18 mouse cellular contexts compared by ENCODE assay signal in the genomic region with DNA sequence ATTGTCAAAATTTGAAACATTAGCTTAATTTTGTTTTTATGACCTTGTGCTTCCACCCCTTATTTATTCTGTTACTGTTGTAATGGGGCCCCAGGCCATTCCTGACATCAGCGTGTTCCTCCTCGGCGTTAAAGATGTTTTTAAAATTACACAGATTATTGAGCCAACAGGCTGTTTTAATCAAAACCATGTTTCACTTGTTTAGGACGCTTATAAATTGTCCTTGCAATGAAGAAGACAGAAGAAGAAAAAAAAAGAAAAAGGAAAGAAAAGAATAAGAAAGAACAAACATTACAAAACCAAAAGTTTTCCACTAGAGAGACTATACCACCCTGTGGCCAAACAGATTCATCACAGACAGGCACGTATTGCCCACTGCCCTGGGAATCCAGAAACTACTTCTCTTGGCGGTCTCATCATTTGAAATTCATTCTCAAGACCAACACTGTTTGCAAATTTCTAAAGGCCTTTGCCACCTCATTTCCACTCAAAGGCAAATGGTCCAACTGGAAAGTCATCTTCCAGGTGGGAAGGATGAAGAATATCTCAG.
DNase-seq lines count a peak whose midpoint lies in the region; ATAC-seq and TF ChIP-seq lines count a peak whose summit lies in the region.
"Had no signal": no experiment of that assay in that cellular context is flagged by ENCODE, and none has a peak within 500 bp of the region (broad histone marks: within the 10 kb centered on the region; RNA-seq: fewer than 3 reads in every experiment).

No protein-coding gene starts in this region.

- H3K4me3 ChIP-seq in heart, adult 2 months = no peak overlapping the region
- H3K4me3 ChIP-seq in kidney, embryonic 15.5 days (replicated peaks) = no peak overlapping the region
- no peak overlapping the region for H3K4me3 ChIP-seq in midbrain, embryonic 11.5 days (ENCODE audit: low read depth, low read length)
- no peak overlapping the region for H3K4me3 ChIP-seq in midbrain, embryonic 13.5 days (replicated peaks)
- H3K4me3 ChIP-seq: embryonic facial prominence, embryonic 12.5 days; forebrain, embryonic 15.5 days; hindbrain, embryonic 10.5 days; limb, embryonic 15.5 days; neural tube, embryonic 13.5 days had no signal

- H3K36me3 ChIP-seq in heart, adult 2 months (ENCODE audit: control insufficient read depth, insufficient read depth, low read length) = no peaks in the 10 kb centered on the region
- no peaks in the 10 kb centered on the region for H3K36me3 ChIP-seq in kidney, embryonic 15.5 days
- no peaks in the 10 kb centered on the region for H3K36me3 ChIP-seq in midbrain, embryonic 11.5 days (ENCODE audit: control insufficient read depth, insufficient read depth, low read length)
- no peaks in the 10 kb centered on the region for H3K36me3 ChIP-seq in midbrain, embryonic 13.5 days
- H3K36me3 ChIP-seq: embryonic facial prominence, embryonic 12.5 days; forebrain, embryonic 15.5 days; hindbrain, embryonic 10.5 days; limb, embryonic 15.5 days; neural tube, embryonic 13.5 days had no signal

- intact Hi-C loops in heart, adult 2 months (cut with DNase I) = no loop called here
- intact Hi-C loops in heart, postnatal 14 days (cut with DNase I) = no loop called here

- WGBS in heart, adult 2 months = 68% methylated on average over 6 of the region's 6 CpGs
- WGBS in kidney, embryonic 15.5 days = 51% methylated on average over 6 of the region's 6 CpGs
- whole genome bisulfite sequencing in midbrain, embryonic 11.5 days = 80% methylated on average over 6 of the region's 6 CpGs
- 84% methylated on average over 6 of the region's 6 CpGs for WGBS in midbrain, embryonic 13.5 days

- peak; percentile 33 for TF ChIP-seq CTCF in heart, adult 2 months (IDR thresholded peaks at IDR 0.05)

- H3K9me3 ChIP-seq in kidney, embryonic 15.5 days (replicated peaks) = no peaks in the 10 kb centered on the region
- H3K9me3 ChIP-seq in midbrain, embryonic 11.5 days (ENCODE audit: control insufficient read depth, low read length) = no peaks in the 10 kb centered on the region
- H3K9me3 ChIP-seq in midbrain, embryonic 13.5 days = no peaks in the 10 kb centered on the region
- H3K9me3 ChIP-seq: embryonic facial prominence, embryonic 12.5 days; forebrain, embryonic 15.5 days; hindbrain, embryonic 10.5 days; limb, embryonic 15.5 days; neural tube, embryonic 13.5 days had no signal

- H3K4me2 ChIP-seq in kidney, embryonic 15.5 days = no peak overlapping the region
- no peak overlapping the region for H3K4me2 ChIP-seq in midbrain, embryonic 11.5 days
- H3K4me2 ChIP-seq in midbrain, embryonic 13.5 days (replicated peaks) = no peak overlapping the region
- H3K4me2 ChIP-seq: embryonic facial prominence, embryonic 12.5 days; forebrain, embryonic 15.5 days; limb, embryonic 15.5 days; neural tube, embryonic 13.5 days had no signal

- no peak for ATAC-seq in kidney, embryonic 15.5 days (replicated peaks; ENCODE audit: low FRiP score)
- ATAC-seq in midbrain, embryonic 11.5 days (ENCODE audit: low FRiP score) = no peak
- ATAC-seq in midbrain, embryonic 13.5 days = no peak
- ATAC-seq: forebrain, embryonic 15.5 days had no signal

- H3K9ac ChIP-seq in heart, adult 2 months (ENCODE audit: low read depth, low read length) = no peak overlapping the region
- H3K9ac ChIP-seq in kidney, embryonic 15.5 days = no peak overlapping the region
- no peak overlapping the region for H3K9ac ChIP-seq in midbrain, embryonic 11.5 days (ENCODE audit: low read length)
- H3K9ac ChIP-seq in midbrain, embryonic 13.5 days (replicated peaks) = no peak overlapping the region
- H3K9ac ChIP-seq: embryonic facial prominence, embryonic 12.5 days; forebrain, embryonic 15.5 days; limb, embryonic 15.5 days; neural tube, embryonic 13.5 days had no signal

- H3K4me1 ChIP-seq in heart, adult 2 months (ENCODE audit: control insufficient read depth, insufficient read depth, low read length) = no peaks in the 10 kb centered on the region
- H3K4me1 ChIP-seq in kidney, embryonic 15.5 days = peaks cover 33% of the 10 kb centered on the region
- no peaks in the 10 kb centered on the region for H3K4me1 ChIP-seq in midbrain, embryonic 11.5 days (ENCODE audit: control insufficient read depth, insufficient read depth, low read length)
- H3K4me1 ChIP-seq in midbrain, embryonic 13.5 days (replicated peaks) = peaks cover 5% of the 10 kb centered on the region

- DNase-seq in heart, adult 2 months = no peak
- no peak for DNase-seq in heart, postnatal 14 days
- DNase-seq in kidney, postnatal 10 days = peak; percentile 41
- peak; percentile 57 for DNase-seq in midbrain, embryonic 11.5 days (ENCODE audit: low spot score, missing footprints)
- DNase-seq in skeletal muscle tissue, adult 2 months (ENCODE audit: low read depth, low spot score) = peak; percentile 46
- DNase-seq in spleen, adult 18-20 months = no peak
- DNase-seq: adrenal gland, adult 8-10 months; cerebellum, adult 9-11 months; layer of hippocampus, postnatal 36 days; lung, postnatal 36 days; thymus, postnatal 4 days had no signal

- no peak for TF ChIP-seq POLR2A in heart, adult 2 months (IDR thresholded peaks at IDR 0.05; ENCODE audit: insufficient read depth, low read depth, low read length)

- H3K27ac ChIP-seq in heart, adult 2 months = no peak overlapping the region
- no peak overlapping the region for H3K27ac ChIP-seq in kidney, embryonic 15.5 days
- no peak overlapping the region for H3K27ac ChIP-seq in midbrain, embryonic 11.5 days (ENCODE audit: low read depth, low read length)
- H3K27ac ChIP-seq in midbrain, embryonic 13.5 days = no peak overlapping the region
- H3K27ac ChIP-seq: embryonic facial prominence, embryonic 12.5 days; forebrain, embryonic 15.5 days; hindbrain, embryonic 10.5 days; limb, embryonic 15.5 days; neural tube, embryonic 13.5 days had no signal

- no peaks in the 10 kb centered on the region for H3K79me2 ChIP-seq in heart, adult 2 months (replicated peaks; ENCODE audit: control insufficient read depth, insufficient read depth, low read length)

- no peak for TF ChIP-seq EP300 in heart, adult 2 months (IDR thresholded peaks at IDR 0.05; ENCODE audit: insufficient read depth, low read depth, low read length)

- no peaks in the 10 kb centered on the region for H3K27me3 ChIP-seq in heart, adult 2 months (ENCODE audit: control insufficient read depth, insufficient read depth, low read length)
- H3K27me3 ChIP-seq in kidney, embryonic 15.5 days = no peaks in the 10 kb centered on the region; the same call in 1 of the 2 replicates
- no peaks in the 10 kb centered on the region for H3K27me3 ChIP-seq in midbrain, embryonic 11.5 days (ENCODE audit: control insufficient read depth, insufficient read depth, low read length)
- no peaks in the 10 kb centered on the region for H3K27me3 ChIP-seq in midbrain, embryonic 13.5 days
- H3K27me3 ChIP-seq: embryonic facial prominence, embryonic 12.5 days; forebrain, embryonic 15.5 days; limb, embryonic 15.5 days; neural tube, embryonic 13.5 days had no signal

Comparison
In these comparisons a context has a peak if more than half of its experiments do, and no peak if none do; other contexts are left out.
1. DNase-seq: peak in kidney, postnatal 10 days (single experiment), midbrain, embryonic 11.5 days (single experiment) and skeletal muscle tissue, adult 2 months (single experiment); none in heart, adult 2 months (0 of 2), heart, postnatal 14 days (0 of 2) and spleen, adult 18-20 months (0 of 2).